Mouse (Mus musculus): Measurements from ENCODE around the gene Tcf20.

GRCm38 (mm10) chr15:82906574-82907061, 81.1 kb downstream of the Tcf20 start:
- TF ChIP-seq CTCF (IDR thresholded peaks at IDR 0.05; ENCODE audit: low read depth): no peak
- TF ChIP-seq EP300 (IDR thresholded peaks at IDR 0.05; ENCODE audit: low read depth): no peak

All from liver, embryonic 14.5 days (tissue).